Mouse (Mus musculus): ENCODE measurements around the gene Mr1. TPM values are rescaled to one million over a fixed set of nuclear protein-coding genes. Genes with fewer than 3 reads are reported as not detected.

Gene Mr1
- total and polyA plus RNA-seq, 3 experiments = 4.3 to 7.6 (median 7.1) TPM

- TF ChIP-seq BHLHE40 (IDR thresholded peaks at IDR 0.05; ENCODE audit: low read depth, low read length) = peak; percentile 81
- TF ChIP-seq MXI1 (IDR thresholded peaks at IDR 0.05; ENCODE audit: low read depth, low read length) = peak; percentile 54; the same call in 1 of the 2 replicates
- peak; percentile 90 for TF ChIP-seq MAZ (IDR thresholded peaks at IDR 0.05; ENCODE audit: low read depth, low read length)
- TF ChIP-seq EP300 (IDR thresholded peaks at IDR 0.05; ENCODE audit: low read length) = peak; percentile 80
- TF ChIP-seq MYC (IDR thresholded peaks at IDR 0.05; ENCODE audit: low read depth, low read length) = peak; percentile 79; the same call in 1 of the 2 replicates
- TF ChIP-seq ZMIZ1 (IDR thresholded peaks at IDR 0.05; ENCODE audit: low read depth, low read length) = 0 out of 2 replicates have a peak, but pooled peaks have one; percentile 41
- peak; percentile 60 for TF ChIP-seq SMC3 (IDR thresholded peaks at IDR 0.05; ENCODE audit: low read depth, low read length)
- peak; percentile 71 for TF ChIP-seq CHD2 (IDR thresholded peaks at IDR 0.05; ENCODE audit: low read length)
- peak; percentile 89; the same call in 1 of the 2 replicates for TF ChIP-seq UBTF (IDR thresholded peaks at IDR 0.05; ENCODE audit: low read depth, low read length)
- TF ChIP-seq IRF4 (IDR thresholded peaks at IDR 0.05; ENCODE audit: low read depth, low read length) = peak; percentile 77
- no peak for TF ChIP-seq NRF1 (IDR thresholded peaks at IDR 0.05; ENCODE audit: low read depth, low read length)
- peak; percentile 91 for TF ChIP-seq ETS1 (conservative IDR thresholded peaks at IDR 0.05; ENCODE audit: low read depth, low read length)
- 0 out of 2 replicates have a peak, but pooled peaks have one; percentile 20 for TF ChIP-seq KAT2A (IDR thresholded peaks at IDR 0.05; ENCODE audit: insufficient replicate concordance, low read length)
- TF ChIP-seq POLR2A (IDR thresholded peaks at IDR 0.05; ENCODE audit: low read depth, low read length) = peak; percentile 68; the same call in 1 of the 2 replicates
- TF ChIP-seq USF1 (IDR thresholded peaks at IDR 0.05; ENCODE audit: low read depth, low read length) = no peak
- peak; percentile 40; the same call in 1 of the 2 replicates for TF ChIP-seq HCFC1 (IDR thresholded peaks at IDR 0.05; ENCODE audit: low read depth, low read length)
- 0 out of 2 replicates have a peak, but pooled peaks have one; percentile 56 for TF ChIP-seq MAFK (IDR thresholded peaks at IDR 0.05; ENCODE audit: insufficient replicate concordance, low read length)
- no peak; the same call in 1 of the 2 replicates for TF ChIP-seq RCOR1 (conservative IDR thresholded peaks at IDR 0.05; ENCODE audit: low read depth, low read length)
Observed at GRCm38 (mm10) chr1:155097931-155098485, 48.6 kb downstream of the Mr1 start (continued).

- TF ChIP-seq CHD1 (IDR thresholded peaks at IDR 0.05; ENCODE audit: low read depth, low read length) (peak; percentile 58; the same call in 1 of the 2 replicates), JUND (conservative IDR thresholded peaks at IDR 0.05; ENCODE audit: low read depth, low read length) (no peak), NRF1 (IDR thresholded peaks at IDR 0.05; ENCODE audit: low read depth, low read length) (no peak), ZMIZ1 (IDR thresholded peaks at IDR 0.05; ENCODE audit: low read depth, low read length) (no peak), POLR2AphosphoS2 (IDR thresholded peaks at IDR 0.05; ENCODE audit: low read depth, low read length) (peak; percentile 27; the same call in 1 of the 2 replicates), ELF1 (IDR thresholded peaks at IDR 0.05; ENCODE audit: low read depth, low read length) (no peak), ZNF384 (IDR thresholded peaks at IDR 0.05; ENCODE audit: low read depth, low read length) (no peak), CTCF (conservative IDR thresholded peaks at IDR 0.05 in 1 of 2, IDR thresholded peaks at IDR 0.05 in 1 of 2; ENCODE audit: low read depth in 2 of 2, low read length in 2 of 2) (no peak), TCF12 (IDR thresholded peaks at IDR 0.05; ENCODE audit: low read depth, low read length) (no peak), UBTF (IDR thresholded peaks at IDR 0.05; ENCODE audit: low read depth, low read length) (no peak), ZKSCAN1 (IDR thresholded peaks at IDR 0.05; ENCODE audit: borderline replicate concordance, low read depth, low read length) (no peak), MAFK (IDR thresholded peaks at IDR 0.05; ENCODE audit: insufficient replicate concordance, low read length) (no peak), EP300 (IDR thresholded peaks at IDR 0.05; ENCODE audit: low read length) (no peak), E2F4 (IDR thresholded peaks at IDR 0.05; ENCODE audit: insufficient replicate concordance, low read depth, low read length) (no peak)
- peak overlapping the region; percentile 75 to 95 (median 92) for H3K4me3 ChIP-seq (replicated peaks in 1 of 3; ENCODE audit: low read depth in 2 of 3, low read length in 2 of 3, poor library complexity in 1 of 3)
- no peak overlapping the region for H3K27ac ChIP-seq (ENCODE audit: insufficient read depth, low read depth)
- peaks cover 0 to 9% of the 10 kb centered on the region in 2 experiments for H3K36me3 ChIP-seq (replicated peaks in 1 of 2; ENCODE audit: control insufficient read depth in 1 of 2, insufficient read depth in 1 of 2, low read length in 1 of 2)
- peaks cover 4 to 37% of the 10 kb centered on the region in 2 experiments; a peak in 3 of 4 replicates for H3K4me1 ChIP-seq (ENCODE audit: control insufficient read depth in 1 of 2, insufficient read depth in 2 of 2)
- in situ Hi-C loops (cut with MboI; ENCODE audit: low pct_ligation_motif_present, low pct_unique_long_range_greater_than_20kb, low sequenced_read_pairs) = loop anchor here (5.0 kb wide), 1 partner anchor 45 kb away; no protein-coding TSS in a partner anchor
- H3K9ac ChIP-seq (ENCODE audit: insufficient read depth, low read depth) = peak overlapping the region; percentile 90
- H3K27me3 ChIP-seq (replicated peaks) = no peaks in the 10 kb centered on the region
- DNase-seq (ENCODE audit: extremely low read depth) = peak; percentile 59
- peaks cover 23% of the 10 kb centered on the region for H3K79me2 ChIP-seq (replicated peaks; ENCODE audit: control insufficient read depth, extremely low read depth, insufficient read depth, poor library complexity, severe bottlenecking)
- dilution Hi-C loops (cut with MboI; ENCODE audit: extremely low pct_ligation_motif_present, extremely low pct_unique_long_range_greater_than_20kb, low sequenced_read_pairs) = no loop called here
- no peaks in the 10 kb centered on the region for H3K9me3 ChIP-seq (replicated peaks; ENCODE audit: low read length)
- peak overlapping the region; percentile 34 for H3K4me2 ChIP-seq (ENCODE audit: insufficient read depth, low read depth, poor library complexity, severe bottlenecking)
Observed at GRCm38 (mm10) chr1:155097354-155097753, 49.3 kb downstream of the Mr1 start.
